Comparison of ENCODE assay signal across 8 mouse cellular contexts in the genomic region with DNA sequence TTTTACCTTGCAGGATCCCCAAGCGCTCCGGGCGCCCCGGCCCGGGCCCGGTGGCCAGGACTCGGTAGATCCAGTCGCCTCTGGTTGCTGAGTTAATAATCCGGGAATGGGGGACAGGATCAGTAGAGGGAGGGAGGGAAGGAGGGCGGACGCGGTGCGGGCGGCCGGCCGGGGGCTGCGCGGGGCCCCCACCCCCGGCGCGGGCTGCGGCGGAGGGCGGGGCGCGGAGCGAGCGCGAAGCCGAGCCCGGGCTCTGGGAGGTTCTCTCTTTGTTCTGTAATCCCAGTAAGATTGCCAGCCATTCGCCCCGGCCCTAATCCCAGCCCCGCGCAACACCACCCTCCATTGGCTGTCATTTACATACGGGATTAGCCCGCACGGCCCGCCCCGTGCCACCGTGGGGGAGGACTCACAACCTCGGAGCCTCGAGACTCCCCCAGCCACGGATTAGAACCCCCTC. TPM values are rescaled to one million over a fixed set of nuclear protein-coding genes. Genes with fewer than 3 reads are reported as not detected.
A peak's percentile ranks its signal among the peaks of the same experiment; 100 is the strongest.
DNase-seq lines count a peak whose midpoint lies in the region; ATAC-seq lines count a peak whose summit lies in the region.

A gene (minus strand): TSS at position 214 of the 460 bp plus-strand sequence.

- H3K4me1 ChIP-seq in erythroblast, embryonic 14.5 days (ENCODE audit: control insufficient read depth), result peaks cover 23% of the 10 kb centered on the region

- H3K36me3 ChIP-seq in erythroblast, embryonic 14.5 days (ENCODE audit: control insufficient read depth), result peaks cover 2% of the 10 kb centered on the region; the same call in 1 of the 2 replicates

- DNase-seq in embryo, embryonic 9.5 days (ENCODE audit: extremely low spot score), result peak; percentile 86
- DNase-seq in heart, adult 11 months, result peak; percentile 98
- peak; percentile 88 for DNase-seq in kidney, adult 11 months
- peak; percentile 78 to 79 for DNase-seq in left cerebral cortex, postnatal 36 days (ENCODE audit: low spot score in 2 of 2)
- DNase-seq in mesoderm, embryonic 11.5 days (ENCODE audit: low read depth, low spot score), result peak; percentile 78
- peak; percentile 61 for DNase-seq in skeletal muscle tissue, adult 2 months (ENCODE audit: low read depth, low spot score)

- H3K27me3 ChIP-seq in erythroblast, embryonic 14.5 days (ENCODE audit: control insufficient read depth), result no peaks in the 10 kb centered on the region

- intact Hi-C loops in left cerebral cortex, postnatal 36 days (cut with DNase I), result loop anchor here (5.0 kb wide), 1 partner anchor 54 kb away; no protein-coding TSS in a partner anchor

- no peak for ATAC-seq in erythroblast, adult 5-6 weeks (replicated peaks; ENCODE audit: low FRiP score, poor library complexity, severe bottlenecking)

- H3K9me3 ChIP-seq in erythroblast, embryonic 14.5 days (ENCODE audit: control insufficient read depth, low read length), result 0 out of 2 replicates have a peak, but pooled peaks cover 1% of the 10 kb centered on the region

- H3K4me3 ChIP-seq in erythroblast, embryonic 14.5 days (replicated peaks), result peak within 1 kb of the TSS; percentile 67

RNA-seq across cellular contexts. Expression of the gene that starts here (rescaled TPM):
- polyA plus RNA-seq in erythroblast, embryonic 14.5 days (2012), result 2.0 and 3.0 TPM in 2 replicates
- 3.3 and 29.0 TPM in 2 replicates for total RNA-seq in erythroblast, adult 5-6 weeks (2015; ENCODE audit: low replicate concordance)
- 2.2 TPM in 2 replicates for total RNA-seq in erythroblast, adult 5-6 weeks (2017; ENCODE audit: low replicate concordance)
- 10 to 100 TPM; 38.5 to 57.8 TPM for total RNA-seq in left cerebral cortex, postnatal 36 days (2021)
